Mouse (Mus musculus) forebrain, embryonic 11.5 days (tissue): ENCODE data around the gene Lrrn2. TPM values are rescaled to one million over a fixed set of nuclear protein-coding genes. Genes with fewer than 3 reads are reported as not detected.
"Not testable (repeated sequence)": the region's sequence is repeated elsewhere in the genome, so short reads cannot be mapped to it uniquely, and the experiment has no call there.

Source experiments
- ATAC-seq: fragments of 200-750 bp; cut with Nextera tagmentation; replicated peaks from 2 replicates; pipeline ENCODE4 v1.8.0; 2017; ENCODE audit warnings: moderate TSS enrichment; ENCODE audit not compliant: low FRiP score
- DNase-seq: peaks from one replicate; pipeline ENCODE4 v3.0.0-alpha.2; 2017; ENCODE audit warnings: low spot score
- H3K27ac ChIP-seq: fragments of 300-500 bp; sonication (generic); 2 replicates; pipeline ENCODE4 v1.5.1; 2014; ENCODE audit warnings: low read depth, low read length
- H3K27me3 ChIP-seq: fragments of 300-500 bp; sonication (generic); 2 replicates; pipeline ENCODE4 v1.6.1; 2014; ENCODE audit warnings: mild to moderate bottlenecking, low read length, mixed read lengths; ENCODE audit not compliant: control insufficient read depth, insufficient read depth
- H3K36me3 ChIP-seq: fragments of 300-500 bp; sonication (generic); 2 replicates; pipeline ENCODE4 v1.6.1; 2014; ENCODE audit warnings: mild to moderate bottlenecking, low read length, moderate library complexity, mixed read lengths; ENCODE audit not compliant: control insufficient read depth, insufficient read depth
- H3K4me1 ChIP-seq: fragments of 300-500 bp; sonication (generic); replicated peaks from 2 replicates; pipeline ENCODE4 v1.6.1; 2014; ENCODE audit warnings: low read length, mixed read lengths; ENCODE audit not compliant: control insufficient read depth, insufficient read depth
- H3K4me2 ChIP-seq: fragments of 300-500 bp; sonication (generic); 2 replicates; pipeline ENCODE4 v1.6.1; 2014; ENCODE audit warnings: low read depth, mild to moderate bottlenecking, low read length, moderate library complexity, mixed read lengths; ENCODE audit not compliant: severe bottlenecking
- H3K4me3 ChIP-seq: fragments of 300-500 bp; sonication (generic); 2 replicates; pipeline ENCODE4 v1.5.1; 2014; ENCODE audit warnings: low read depth, low read length
- H3K9ac ChIP-seq: fragments of 300-500 bp; sonication (generic); 2 replicates; pipeline ENCODE4 v1.6.1; 2014; ENCODE audit warnings: low read length
- H3K9me3 ChIP-seq: fragments of 300-500 bp; sonication (generic); 2 replicates; pipeline ENCODE4 v1.6.1; 2016; ENCODE audit warnings: low read length, mixed read lengths; ENCODE audit not compliant: control insufficient read depth
- WGBS: fragments of 180-500 bp; shearing (Covaris S2); extraction: QIAGEN DNeasy Blood & Tissue Kit; methylation state at CpG from one replicate; pipeline ENCODE4 v1.1.7; 2014; 5-methylcytosine and 5-hydroxymethylcytosine counted together
- microRNA-seq: library from miRNA; unstranded; fragments of <30 nt; microRNA quantifications from one replicate; pipeline ENCODE4, GENCODE M21; 2016; ENCODE audit not compliant: insufficient number of aligned reads
- polyA plus RNA-seq: library from polyadenylated mRNA; unstranded; fragments of >200 nt; fragmentation: Nextera tagmentation; extraction: Ambion mirVana; gene quantifications from 2 replicates; pipeline ENCODE4 v1.2.1, GENCODE M21; 2014

Lrrn2 gene
- polyA plus RNA-seq, 1 experiment from 2014 or later: 10.2 TPM

GRCm38 (mm10) chr1:132988556-132989459 is 108.7 kb downstream of the Lrrn2 start:
- H3K4me1 ChIP-seq, H3K27me3 ChIP-seq, H3K4me3 ChIP-seq, ATAC-seq, H3K4me2 ChIP-seq, H3K9ac ChIP-seq, H3K36me3 ChIP-seq, H3K27ac ChIP-seq, H3K9me3 ChIP-seq, DNase-seq: not testable (repeated sequence)
- 87% methylated on average over 12 of the region's 12 CpGs for whole genome bisulfite sequencing

Small RNA genes within 50 kb of the gene (microRNA-seq; reads per million reads assigned to microRNA genes)
- not detected for gene Gm44300

Other genes with a start within 250 kb of the Lrrn2 start
- gene Nfasc, start 138.5 kb upstream of the Lrrn2 start, polyA plus RNA-seq: 19.9 and 21.9 TPM in 2 replicates
- gene Mdm4, start 150.3 kb downstream of the Lrrn2 start, polyA plus RNA-seq: 44.7 and 51.0 TPM in 2 replicates
- gene Pik3c2b, start 165.4 kb downstream of the Lrrn2 start, polyA plus RNA-seq: 25.3 and 25.7 TPM in 2 replicates